ENCODE assay signal across 8 mouse cellular contexts in the genomic region with DNA sequence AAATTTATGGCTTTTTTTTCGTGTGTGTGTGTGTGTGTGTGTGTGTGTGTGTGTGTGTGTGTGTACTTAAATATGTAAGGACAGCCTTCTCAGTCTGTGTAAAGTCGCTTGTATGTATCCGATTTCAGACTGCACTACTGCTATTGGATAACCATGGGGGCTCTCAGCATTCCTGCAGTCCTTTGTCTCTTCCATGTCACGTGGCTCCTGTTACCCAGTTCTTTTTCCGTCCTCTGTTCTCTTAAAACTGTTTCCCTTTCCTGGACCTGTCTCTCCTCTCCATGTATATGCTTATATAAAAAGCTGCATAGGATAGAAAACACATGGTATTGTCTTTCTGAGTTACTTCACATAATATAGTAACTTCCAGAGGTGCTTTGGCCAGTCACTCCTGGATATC. TPM values are rescaled to one million over a fixed set of nuclear protein-coding genes. Genes with fewer than 3 reads are reported as not detected.
DNase-seq lines count a peak whose midpoint lies in the region; ATAC-seq and TF ChIP-seq lines count a peak whose summit lies in the region.

No protein-coding gene starts in this region.

- no peak overlapping the region for H3K4me2 ChIP-seq in midbrain, postnatal 0 days (ENCODE audit: low read depth, low read length, poor library complexity, severe bottlenecking)
- 0 out of 2 replicates have a peak overlapping the region, but pooled peaks have one; percentile 2 for H3K4me2 ChIP-seq in forebrain, embryonic 14.5 days (ENCODE audit: low read length)
- peak overlapping the region; percentile 69; the same call in 1 of the 2 replicates for H3K4me2 ChIP-seq in liver, embryonic 12.5 days
- H3K4me2 ChIP-seq in stomach, postnatal 0 days (replicated peaks; ENCODE audit: low read depth): no peak overlapping the region

- H3K4me3 ChIP-seq in midbrain, embryonic 10.5 days: peak overlapping the region; percentile 64
- H3K4me3 ChIP-seq in midbrain, postnatal 0 days (ENCODE audit: low read depth, low read length): no peak overlapping the region
- no peak overlapping the region for H3K4me3 ChIP-seq in forebrain, embryonic 14.5 days (ENCODE audit: low read depth, low read length)
- H3K4me3 ChIP-seq in liver, embryonic 12.5 days: no peak overlapping the region
- no peak overlapping the region for H3K4me3 ChIP-seq in stomach, postnatal 0 days (ENCODE audit: low read depth, low read length)

- peaks cover 6% of the 10 kb centered on the region for H3K36me3 ChIP-seq in midbrain, embryonic 10.5 days
- no peaks in the 10 kb centered on the region for H3K36me3 ChIP-seq in midbrain, postnatal 0 days (ENCODE audit: insufficient read depth, low read length)
- H3K36me3 ChIP-seq in forebrain, embryonic 14.5 days (ENCODE audit: control insufficient read depth, insufficient read depth, low read length): no peaks in the 10 kb centered on the region
- 0 out of 2 replicates have a peak, but pooled peaks cover 3% of the 10 kb centered on the region for H3K36me3 ChIP-seq in liver, embryonic 12.5 days
- H3K36me3 ChIP-seq in stomach, postnatal 0 days (ENCODE audit: control insufficient read depth, insufficient read depth, low read length): no peaks in the 10 kb centered on the region

- peak overlapping the region; percentile 89 for H3K27ac ChIP-seq in midbrain, embryonic 10.5 days (replicated peaks)
- no peak overlapping the region for H3K27ac ChIP-seq in midbrain, postnatal 0 days (ENCODE audit: low read depth, low read length)
- peak overlapping the region; percentile 87 for H3K27ac ChIP-seq in forebrain, embryonic 14.5 days (ENCODE audit: low read depth, low read length)
- peak overlapping the region; percentile 36 for H3K27ac ChIP-seq in liver, embryonic 12.5 days
- peak overlapping the region; percentile 56 for H3K27ac ChIP-seq in stomach, postnatal 0 days (replicated peaks)

- TF ChIP-seq EP300 in stomach, postnatal 0 days (optimal IDR thresholded peaks at IDR 0.05): no peak

- no peak overlapping the region for H3K9ac ChIP-seq in midbrain, postnatal 0 days (replicated peaks; ENCODE audit: low read length, poor library complexity, severe bottlenecking)
- no peak overlapping the region for H3K9ac ChIP-seq in forebrain, embryonic 14.5 days (ENCODE audit: low read length)
- H3K9ac ChIP-seq in liver, embryonic 12.5 days: no peak overlapping the region
- no peak overlapping the region for H3K9ac ChIP-seq in stomach, postnatal 0 days (ENCODE audit: low read length)

- no peak for TF ChIP-seq CTCF in midbrain, postnatal 0 days (IDR thresholded peaks at IDR 0.05)
- no peak for TF ChIP-seq CTCF in stomach, postnatal 0 days (IDR thresholded peaks at IDR 0.05; ENCODE audit: low read depth)

- H3K4me1 ChIP-seq in midbrain, embryonic 10.5 days: peaks cover 47% of the 10 kb centered on the region
- H3K4me1 ChIP-seq in midbrain, postnatal 0 days (ENCODE audit: insufficient read depth, low read length): no peaks in the 10 kb centered on the region
- peaks cover 9% of the 10 kb centered on the region; the same call in 1 of the 2 replicates for H3K4me1 ChIP-seq in forebrain, embryonic 14.5 days (ENCODE audit: control insufficient read depth, insufficient read depth, low read length)
- peaks cover 29% of the 10 kb centered on the region for H3K4me1 ChIP-seq in liver, embryonic 12.5 days
- H3K4me1 ChIP-seq in stomach, postnatal 0 days (replicated peaks; ENCODE audit: control insufficient read depth, insufficient read depth): no peaks in the 10 kb centered on the region

- WGBS in midbrain, embryonic 10.5 days: 15% methylated on average over 5 of the region's 5 CpGs
- WGBS in midbrain, postnatal 0 days: 15% methylated on average over 5 of the region's 5 CpGs
- 25% methylated on average over 5 of the region's 5 CpGs for WGBS in forebrain, embryonic 14.5 days
- 54% methylated on average over 5 of the region's 5 CpGs for WGBS in liver, embryonic 12.5 days (ENCODE audit: insufficient replicate concordance)
- WGBS in stomach, postnatal 0 days: 20% methylated on average over 5 of the region's 5 CpGs

- ATAC-seq in midbrain, postnatal 0 days (ENCODE audit: low FRiP score): no peak
- ATAC-seq in forebrain, embryonic 14.5 days: no peak
- ATAC-seq in liver, embryonic 12.5 days: no peak
- ATAC-seq in stomach, postnatal 0 days (ENCODE audit: low FRiP score, low TSS enrichment): no peak

- H3K27me3 ChIP-seq in midbrain, embryonic 10.5 days (ENCODE audit: low read depth, poor library complexity, severe bottlenecking): peaks cover 47% of the 10 kb centered on the region
- H3K27me3 ChIP-seq in midbrain, postnatal 0 days (ENCODE audit: insufficient read depth, low read length): no peaks in the 10 kb centered on the region
- H3K27me3 ChIP-seq in forebrain, embryonic 14.5 days (replicated peaks; ENCODE audit: control insufficient read depth, insufficient read depth, low read length): no peaks in the 10 kb centered on the region
- H3K27me3 ChIP-seq in liver, embryonic 12.5 days (replicated peaks): peaks cover 7% of the 10 kb centered on the region; the same call in 1 of the 2 replicates
- H3K27me3 ChIP-seq in stomach, postnatal 0 days (ENCODE audit: control insufficient read depth, insufficient read depth, low read length): no peaks in the 10 kb centered on the region

- peak; percentile 35 for DNase-seq in midbrain, embryonic 10.5 days (ENCODE audit: low spot score)
- no peak for DNase-seq in midbrain, postnatal 0 days (ENCODE audit: low spot score)
- DNase-seq in forebrain, embryonic 14.5 days (ENCODE audit: low spot score): peak; percentile 54
- DNase-seq in stomach, postnatal 0 days (ENCODE audit: low spot score): no peak
- no peak for DNase-seq in left cerebral cortex, adult 8-10 months (ENCODE audit: low spot score in 2 of 2)
- DNase-seq in adrenal gland, postnatal 10 days: no peak
- DNase-seq in right cerebral cortex, postnatal 25 days: no peak

- no peaks in the 10 kb centered on the region for H3K9me3 ChIP-seq in midbrain, embryonic 10.5 days (replicated peaks)
- no peaks in the 10 kb centered on the region for H3K9me3 ChIP-seq in midbrain, postnatal 0 days (ENCODE audit: low read length)
- H3K9me3 ChIP-seq in forebrain, embryonic 14.5 days (replicated peaks; ENCODE audit: control insufficient read depth, low read length): no peaks in the 10 kb centered on the region
- H3K9me3 ChIP-seq in liver, embryonic 12.5 days (replicated peaks): no peaks in the 10 kb centered on the region
- no peaks in the 10 kb centered on the region for H3K9me3 ChIP-seq in stomach, postnatal 0 days (ENCODE audit: control insufficient read depth, low read length)

RNA-seq across cellular contexts. Expression of gene Pgk1, which starts 1.2 kb away (rescaled TPM):
- polyA plus RNA-seq in midbrain, embryonic 10.5 days (2016; fragmentation: Nextera tagmentation; extraction: Ambion mirVana): 480 and 609 TPM in 2 replicates
- total RNA-seq in midbrain, postnatal 0 days (2014; rRNA removed): 201 and 259 TPM in 2 replicates
- polyA plus RNA-seq in midbrain, postnatal 0 days (2015; fragmentation: Nextera tagmentation; extraction: Ambion mirVana): 253 and 272 TPM in 2 replicates
- polyA plus RNA-seq in forebrain, embryonic 14.5 days (2014; fragmentation: Nextera tagmentation; extraction: Ambion mirVana): 281 and 325 TPM in 2 replicates
- polyA plus RNA-seq in liver, embryonic 12.5 days (2016; fragmentation: Nextera tagmentation; extraction: Ambion mirVana): 271 and 290 TPM in 2 replicates
- polyA plus RNA-seq in stomach, postnatal 0 days (2015; fragmentation: Nextera tagmentation; extraction: Ambion mirVana): 143 and 166 TPM in 2 replicates
- total RNA-seq in left cerebral cortex, adult 8-10 months (2022): 100 to 1,000 TPM; 451 to 500 (median 488) TPM
- 100 to 1,000 TPM; 405 to 424 TPM for total RNA-seq in adrenal gland, postnatal 10 days (2021)

RNA-seq across cellular contexts. Expression of gene Taf9b, which starts 35.3 kb away (rescaled TPM):
- polyA plus RNA-seq in midbrain, embryonic 10.5 days (2016; fragmentation: Nextera tagmentation; extraction: Ambion mirVana): 11.3 and 13.3 TPM in 2 replicates
- 17.5 and 23.2 TPM in 2 replicates for total RNA-seq in midbrain, postnatal 0 days (2014; rRNA removed)
- 23.1 and 24.5 TPM in 2 replicates for polyA plus RNA-seq in midbrain, postnatal 0 days (2015; fragmentation: Nextera tagmentation; extraction: Ambion mirVana)
- 19.1 and 19.7 TPM in 2 replicates for polyA plus RNA-seq in forebrain, embryonic 14.5 days (2014; fragmentation: Nextera tagmentation; extraction: Ambion mirVana)
- 7.8 and 8.8 TPM in 2 replicates for polyA plus RNA-seq in liver, embryonic 12.5 days (2016; fragmentation: Nextera tagmentation; extraction: Ambion mirVana)
- polyA plus RNA-seq in stomach, postnatal 0 days (2015; fragmentation: Nextera tagmentation; extraction: Ambion mirVana): 9.5 and 10.2 TPM in 2 replicates
- 10 to 100 TPM; 24.4 to 27.2 (median 26.2) TPM for total RNA-seq in left cerebral cortex, adult 8-10 months (2022)
- 10 to 100 TPM; 12.2 to 15.5 TPM for total RNA-seq in adrenal gland, postnatal 10 days (2021)

RNA-seq across cellular contexts. Expression of gene Tlr13, which starts 42.7 kb away (rescaled TPM):
- polyA plus RNA-seq in midbrain, embryonic 10.5 days (2016; fragmentation: Nextera tagmentation; extraction: Ambion mirVana): 0.17 and 0.24 TPM in 2 replicates
- total RNA-seq in midbrain, postnatal 0 days (2014; rRNA removed): 0.71 and 1.0 TPM in 2 replicates
- polyA plus RNA-seq in midbrain, postnatal 0 days (2015; fragmentation: Nextera tagmentation; extraction: Ambion mirVana): 0.33 and 0.35 TPM in 2 replicates
- polyA plus RNA-seq in forebrain, embryonic 14.5 days (2014; fragmentation: Nextera tagmentation; extraction: Ambion mirVana): 0.23 and 0.25 TPM in 2 replicates
- 0.38 and 0.56 TPM in 2 replicates for polyA plus RNA-seq in liver, embryonic 12.5 days (2016; fragmentation: Nextera tagmentation; extraction: Ambion mirVana)
- polyA plus RNA-seq in stomach, postnatal 0 days (2015; fragmentation: Nextera tagmentation; extraction: Ambion mirVana): 0.54 and 0.78 TPM in 2 replicates
- 1 to 10 TPM; 1.4 to 3.7 (median 2.6) TPM for total RNA-seq in left cerebral cortex, adult 8-10 months (2022)
- total RNA-seq in adrenal gland, postnatal 10 days (2021): 1 to 10 TPM; 1.2 to 1.5 TPM

Comparison
In these comparisons a context has a peak if more than half of its experiments do, and no peak if none do; other contexts are left out.
1. DNase-seq: peak in midbrain, embryonic 10.5 days (single experiment) and forebrain, embryonic 14.5 days (single experiment); none in midbrain, postnatal 0 days (single experiment), stomach, postnatal 0 days (single experiment), left cerebral cortex, adult 8-10 months (0 of 2), adrenal gland, postnatal 10 days (single experiment) and right cerebral cortex, postnatal 25 days (single experiment).
2. H3K4me2 ChIP-seq: peak in forebrain, embryonic 14.5 days (single experiment) and liver, embryonic 12.5 days (single experiment); none in midbrain, postnatal 0 days (single experiment) and stomach, postnatal 0 days (single experiment).